Mouse (Mus musculus) heart, postnatal 36 days (tissue): Measurements from ENCODE around the gene Lrch1. TPM values are rescaled to one million over a fixed set of nuclear protein-coding genes. Genes with fewer than 3 reads are reported as not detected.

ENCODE experiments used
- DNase-seq, 2 experiments: peaks; one replicate each; pipeline ENCODE4 v3.0.0; 2021 to 2022
- intact Hi-C: fragments of 180-260 bp; cut with DNase I; formaldehyde crosslinking; loops from one replicate; pipeline ENCODE4 v1.15.1; 2025
- total RNA-seq, 2 experiments: library from RNA; stranded (reverse); gene quantifications; 2 replicates each; pipeline ENCODE4 v1.2.3; 2021

Lrch1 gene
- total RNA-seq, 2 experiments from 2014 or later: 16.2 to 17.5 TPM

DNA sequence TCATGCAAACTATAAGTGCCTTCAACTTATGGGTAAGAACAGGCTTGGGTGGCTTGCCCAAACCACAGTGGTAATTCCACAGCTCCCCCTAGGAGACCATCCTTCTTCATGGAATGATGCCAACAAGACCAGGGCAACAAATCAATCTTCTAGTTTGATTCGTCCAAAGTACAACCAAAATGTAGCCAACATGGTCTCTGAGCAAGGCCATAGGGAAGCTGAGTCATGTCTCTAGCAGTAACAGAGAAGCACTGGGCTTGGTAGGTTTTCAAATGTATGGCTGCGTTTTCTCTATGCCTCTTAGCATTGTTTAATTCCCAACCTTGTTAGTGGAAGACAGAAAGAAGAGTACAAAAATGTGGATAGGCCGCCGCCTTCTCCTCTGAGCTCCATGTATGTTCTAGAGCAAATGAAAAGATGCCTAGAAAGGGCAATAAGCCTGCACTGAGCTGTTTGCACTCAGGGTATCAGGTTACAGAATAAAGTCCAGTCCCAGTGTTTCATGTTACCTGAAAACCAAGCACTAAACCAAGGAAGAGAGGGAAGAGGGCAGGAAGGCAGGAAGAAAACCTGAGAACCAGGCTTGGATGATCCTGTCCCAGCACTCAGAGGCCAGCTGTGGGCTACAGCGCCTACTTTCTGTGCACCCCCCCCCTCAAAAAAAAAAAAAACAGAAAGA lies 82.7 kb downstream of the Lrch1 start:
- no peak for DNase-seq
- intact Hi-C loops: loop anchor here (5.0 kb wide), 1 partner anchor 37 kb away; no protein-coding TSS in a partner anchor

DNA sequence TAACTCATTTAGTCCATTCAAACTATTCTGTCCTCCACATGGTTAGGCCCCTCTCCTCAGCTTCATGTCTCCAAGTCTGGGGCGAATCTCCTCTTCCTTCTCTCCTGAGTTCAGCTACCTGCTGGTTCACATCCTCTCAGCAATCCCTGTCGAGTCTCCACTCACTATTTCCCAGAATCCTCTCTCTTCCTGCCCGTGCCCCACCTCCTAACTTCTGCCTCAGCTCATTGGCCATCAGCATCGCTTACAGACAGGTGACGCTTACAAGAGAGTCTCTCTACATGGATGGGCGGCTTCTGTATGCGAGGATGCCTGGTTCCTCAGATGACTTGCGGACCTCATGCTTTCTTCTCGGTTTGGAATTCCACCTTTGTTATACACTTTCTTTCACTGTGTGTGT lies 86.2 kb downstream of the Lrch1 start:
- intact Hi-C loops: no loop called here

DNA sequence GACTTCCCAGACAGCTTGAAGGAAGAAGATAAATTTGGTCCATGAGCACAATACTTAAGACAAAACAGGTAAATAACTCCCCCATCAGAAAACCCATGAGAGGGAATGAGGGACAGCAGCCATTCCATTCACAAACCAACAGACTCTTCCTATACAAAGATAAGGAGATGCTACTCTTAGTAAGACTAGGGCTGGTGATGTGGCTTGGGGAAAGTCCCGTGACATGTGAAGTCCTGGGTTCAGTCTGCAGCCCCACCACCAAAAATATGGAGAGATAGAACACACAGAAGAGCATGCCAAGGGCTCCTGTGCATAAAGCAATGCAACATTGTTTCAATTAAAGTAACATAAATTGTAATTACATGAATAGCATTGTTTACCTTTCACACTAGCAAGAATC lies 88.5 kb downstream of the Lrch1 start:
- intact Hi-C loops: no loop called here
- no peak for DNase-seq

More for the DNA sequence above, 86.2 kb downstream of the Lrch1 start:
- DNase-seq: no peak

DNA sequence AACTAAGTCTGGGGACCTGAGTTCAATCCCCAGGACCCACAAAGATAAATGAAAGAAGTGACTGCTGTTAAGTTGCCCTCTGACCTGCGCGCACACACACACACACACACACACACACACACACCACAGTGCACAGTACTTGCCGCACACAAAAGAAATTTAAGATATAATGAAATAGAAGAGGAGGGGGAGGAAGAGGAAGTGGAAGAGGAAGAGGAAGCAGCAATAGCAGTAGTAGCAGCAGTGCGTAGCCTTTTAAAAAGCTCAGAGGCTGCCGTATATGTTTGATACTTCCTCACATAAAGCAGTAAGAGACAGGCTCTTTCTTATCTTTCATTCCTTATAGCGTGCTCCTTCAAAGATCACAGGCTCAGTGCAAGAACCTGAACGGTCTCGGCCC lies 92.2 kb downstream of the Lrch1 start:
- DNase-seq: no peak
- intact Hi-C loops: no loop called here

DNA sequence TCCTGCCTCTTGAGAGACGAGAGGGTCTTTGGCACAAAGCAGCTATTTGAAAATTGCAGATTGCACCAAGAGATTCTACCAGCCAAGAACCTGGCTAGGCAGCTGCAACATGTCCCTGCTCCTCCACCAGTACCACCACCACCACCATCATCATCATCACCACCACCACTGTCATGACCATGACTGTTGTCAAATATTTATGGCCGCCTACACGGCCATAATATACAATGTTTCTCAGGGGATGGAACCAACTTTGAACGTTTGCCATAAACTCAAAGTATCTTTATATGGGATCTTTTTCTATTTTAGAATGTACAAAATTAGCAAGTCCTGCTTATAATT lies 93.9 kb downstream of the Lrch1 start:
- intact Hi-C loops: loop anchor here (5.0 kb wide), 1 partner anchor 94 kb away; the partner anchor contains the start of gene Lrch1
- no peak for DNase-seq

DNA sequence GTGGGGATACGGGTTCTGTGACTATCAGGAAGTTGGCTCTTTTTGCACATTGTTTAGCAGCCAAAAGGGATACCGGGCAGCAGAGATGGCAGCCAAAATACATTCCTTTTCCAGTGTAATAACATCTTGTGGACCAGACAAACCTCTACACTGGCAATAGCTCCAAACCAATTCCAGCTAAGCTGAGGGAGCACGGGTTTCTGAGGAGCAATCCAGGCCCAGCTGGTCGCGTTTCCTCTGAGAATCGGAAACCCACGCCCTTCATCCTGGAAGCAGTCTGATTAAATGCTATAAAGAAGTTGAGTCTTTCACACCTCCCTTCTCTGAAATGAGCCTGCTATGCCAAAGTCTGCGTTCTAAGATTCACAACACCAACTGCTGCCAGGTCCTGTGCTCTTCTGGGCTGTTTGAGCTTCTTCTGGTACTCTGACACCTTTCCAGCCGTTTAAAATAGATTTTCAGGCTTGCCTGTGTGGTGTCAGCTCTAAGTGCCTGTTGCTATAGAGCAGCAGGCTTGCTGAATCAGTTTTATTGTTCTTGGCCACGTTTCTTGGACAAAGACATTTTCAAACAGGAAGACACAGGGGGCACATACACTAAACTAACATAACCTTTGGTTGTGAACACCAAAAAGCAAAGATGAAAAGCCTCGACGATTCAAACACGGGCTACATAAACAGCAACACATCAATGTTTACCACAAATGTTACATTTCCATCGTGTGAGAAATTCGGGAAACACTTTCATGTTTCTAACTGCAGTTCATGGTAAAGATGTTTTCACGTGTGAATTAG lies 94.5 kb downstream of the Lrch1 start:
- intact Hi-C loops: loop anchor here (5.0 kb wide), 1 partner anchor 94 kb away; the partner anchor contains the start of gene Lrch1
- DNase-seq: peak in 1 of 2 experiments; percentile 46

DNA sequence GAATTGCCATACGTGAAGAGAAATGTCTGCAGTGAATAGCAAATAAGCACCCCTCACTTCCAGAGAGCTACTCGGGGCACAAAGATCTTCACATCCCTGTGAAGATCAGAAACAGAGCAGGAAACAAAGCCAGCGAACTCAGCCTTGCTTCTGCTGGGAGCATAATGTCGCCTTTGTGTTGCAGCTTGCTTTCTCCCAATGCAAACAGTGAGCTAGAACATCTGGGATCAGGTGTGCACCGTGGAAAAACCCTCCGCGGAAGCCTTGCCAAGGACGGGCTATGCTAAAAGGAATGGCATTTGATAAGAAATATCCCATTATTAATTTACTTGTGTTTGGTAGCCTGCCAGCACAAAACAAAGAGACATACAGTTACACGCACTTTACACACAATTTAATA lies 95.8 kb downstream of the Lrch1 start:
- intact Hi-C loops: loop anchor here (5.0 kb wide), 1 partner anchor 95 kb away; the partner anchor contains the start of gene Lrch1

DNA sequence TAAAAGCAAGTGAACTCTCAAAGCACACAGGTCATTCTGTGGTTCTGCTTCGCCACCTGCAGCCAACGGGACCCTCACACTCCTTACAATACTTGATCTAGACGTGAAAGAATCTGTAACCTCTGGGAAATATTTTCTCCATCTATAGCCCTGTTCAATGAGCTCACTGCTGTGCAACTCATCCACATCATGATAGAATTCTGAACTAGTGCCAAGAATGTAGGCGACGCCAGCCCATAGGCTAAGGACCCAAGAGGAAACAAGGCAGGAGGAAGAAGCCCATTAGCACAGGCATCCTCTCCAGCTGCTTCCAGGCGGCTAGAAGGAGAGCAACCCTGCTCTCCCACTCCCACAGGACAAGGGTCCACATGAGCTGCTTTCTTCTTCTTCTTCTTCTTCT lies 98.7 kb downstream of the Lrch1 start:
- intact Hi-C loops: loop anchor here (5.0 kb wide), 1 partner anchor 33 kb away; no protein-coding TSS in a partner anchor
- no peak for DNase-seq

More for the DNA sequence above, 95.8 kb downstream of the Lrch1 start:
- no peak for DNase-seq

DNA sequence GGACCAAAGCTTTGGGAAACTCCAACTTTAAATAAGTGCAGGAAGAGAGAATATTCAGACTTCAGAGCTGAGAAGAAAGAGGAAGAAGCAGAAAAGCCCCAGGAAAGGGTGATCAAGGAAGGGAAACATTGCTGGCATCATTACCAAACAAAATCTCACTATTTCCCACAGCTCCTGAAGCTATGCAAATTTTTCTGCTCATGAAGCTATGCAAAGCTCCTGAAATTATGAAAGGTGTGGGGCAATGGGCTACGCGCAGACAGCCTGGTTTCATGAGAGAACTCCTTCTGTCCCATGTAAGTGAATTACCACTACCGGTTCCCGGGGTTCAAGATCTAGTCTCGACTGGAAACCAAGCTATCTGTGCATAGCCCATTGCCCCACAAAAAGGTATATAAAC lies 99.5 kb downstream of the Lrch1 start:
- intact Hi-C loops: loop anchor here (5.0 kb wide), 1 partner anchor 34 kb away; no protein-coding TSS in a partner anchor
- no peak for DNase-seq

DNA sequence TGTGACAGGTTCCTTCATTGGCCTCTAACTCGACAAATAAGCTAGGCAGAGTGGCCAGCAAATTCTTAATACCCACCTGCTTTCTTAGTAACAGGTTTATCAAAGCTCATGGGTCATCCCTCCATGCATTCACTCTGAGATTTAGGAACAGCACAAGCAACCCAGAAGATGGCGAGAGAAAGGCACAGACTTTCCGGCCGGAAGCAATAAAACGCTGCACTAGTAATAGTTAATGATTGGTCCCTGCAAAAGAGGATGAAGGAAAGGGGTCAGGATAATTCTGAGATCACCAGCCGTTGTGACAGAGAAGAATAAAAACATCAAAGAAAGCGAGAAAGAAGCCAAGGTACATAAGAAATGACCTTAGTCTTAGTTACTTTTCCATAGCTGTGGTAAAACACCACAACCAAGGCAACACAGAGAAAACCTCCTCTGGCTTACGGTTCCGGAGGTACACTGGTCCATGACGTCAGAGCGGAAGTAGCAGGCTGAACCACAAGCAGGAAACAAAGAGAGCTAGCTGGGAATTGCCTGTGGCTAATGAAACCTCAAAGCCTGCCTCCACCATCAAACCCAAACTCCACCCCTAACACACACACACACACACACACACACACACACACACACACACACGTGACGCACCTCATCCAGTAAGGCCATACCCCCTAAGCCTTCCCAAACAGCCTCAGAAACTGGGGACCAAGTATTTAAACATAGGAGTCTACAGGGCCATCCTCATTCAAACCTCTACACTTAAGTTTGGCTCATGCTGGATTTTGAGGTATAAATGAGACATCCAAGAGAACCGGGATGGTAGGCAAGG lies 100.2 kb downstream of the Lrch1 start:
- intact Hi-C loops: loop anchor here (5.0 kb wide), 1 partner anchor 35 kb away; no protein-coding TSS in a partner anchor
- no peak for DNase-seq

DNA sequence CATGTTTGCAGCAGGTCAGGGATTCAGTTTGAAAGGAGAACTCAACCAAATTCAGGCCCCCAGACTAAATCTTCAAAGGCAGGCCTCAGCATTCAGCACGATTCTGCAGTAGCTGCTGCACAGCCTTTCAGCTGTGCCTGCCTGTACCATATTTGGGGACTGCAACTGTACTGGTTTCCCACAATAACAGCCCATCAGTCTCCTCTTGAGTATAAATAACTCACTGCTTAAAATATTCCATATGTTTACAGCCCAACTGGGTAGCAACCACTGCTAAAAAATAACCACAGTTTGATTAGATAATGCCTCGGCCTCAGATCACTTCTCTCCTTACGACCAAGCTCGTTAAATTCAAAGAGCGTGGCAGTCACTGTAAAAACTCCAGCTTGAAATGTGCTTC lies 101.0 kb downstream of the Lrch1 start:
- intact Hi-C loops: loop anchor here (5.0 kb wide), 1 partner anchor 36 kb away; no protein-coding TSS in a partner anchor
- no peak for DNase-seq

DNA sequence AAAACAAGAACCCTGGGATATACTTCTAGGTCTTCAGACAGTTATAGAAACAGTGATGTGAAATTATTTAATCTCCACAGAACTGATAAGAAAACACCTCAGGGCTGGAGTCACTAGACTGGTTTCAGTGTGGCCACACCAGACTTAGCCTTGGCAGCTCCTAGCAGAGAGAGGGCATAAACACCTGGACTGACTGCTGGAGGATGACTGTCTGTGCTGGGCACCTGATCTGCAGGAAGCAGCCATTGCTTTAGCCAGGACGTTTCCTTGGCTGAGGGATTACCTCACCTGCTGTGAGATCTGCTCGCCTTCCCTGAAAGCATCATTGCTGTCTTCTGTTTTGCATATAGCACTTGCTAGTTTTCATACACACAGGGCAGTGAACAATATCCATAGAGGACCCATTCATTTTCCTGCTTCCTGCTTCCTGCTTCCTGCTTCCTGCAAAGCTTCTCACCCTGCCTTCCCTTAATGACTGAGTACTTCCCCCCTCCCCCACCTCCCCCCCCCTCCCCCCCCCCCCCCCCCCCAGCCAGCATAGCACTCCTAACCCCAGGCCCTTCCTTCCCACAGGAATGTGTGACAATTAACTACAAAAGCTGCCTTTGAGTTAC lies 101.9 kb downstream of the Lrch1 start:
- intact Hi-C loops: loop anchor here (5.0 kb wide), 1 partner anchor 37 kb away; no protein-coding TSS in a partner anchor
- DNase-seq: no peak

DNA sequence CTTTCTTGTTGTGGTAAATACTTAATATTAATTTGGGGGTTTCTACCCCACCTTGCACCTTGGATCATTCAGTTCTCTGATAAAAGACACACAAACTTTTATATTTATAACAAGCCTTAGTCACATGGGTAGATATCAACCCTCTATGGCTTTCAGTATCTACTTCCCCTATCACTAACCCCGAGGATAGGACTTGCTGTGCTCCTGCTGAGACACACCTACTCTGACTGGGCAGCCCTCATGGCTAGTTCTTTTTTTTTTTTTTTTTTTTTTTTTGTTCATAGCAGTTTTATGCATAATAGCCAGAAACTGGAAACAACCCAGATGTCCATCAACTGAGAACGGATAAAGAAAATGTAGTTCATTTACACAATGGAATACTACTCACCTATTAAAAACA lies 106.0 kb downstream of the Lrch1 start:
- no peak for DNase-seq
- intact Hi-C loops: no loop called here

DNA sequence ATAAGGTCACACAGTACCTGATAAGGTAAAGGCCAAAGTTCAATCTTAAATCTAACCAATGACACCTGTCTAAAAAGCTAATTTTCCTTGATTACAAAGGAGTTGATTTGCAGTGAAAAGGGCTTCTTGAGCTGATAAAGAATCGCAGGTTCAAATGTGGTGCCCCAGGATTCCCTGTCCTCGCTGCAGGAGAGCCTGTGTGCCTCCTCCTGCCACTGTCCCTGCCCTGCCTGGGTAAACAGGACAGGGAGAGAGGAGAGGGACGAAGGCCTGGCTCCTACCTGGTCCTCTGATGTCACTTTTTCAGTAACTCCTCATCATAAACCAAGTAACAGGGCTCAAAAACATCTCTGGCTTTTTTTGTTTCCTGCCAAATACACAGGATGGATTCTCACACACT lies 106.4 kb downstream of the Lrch1 start:
- DNase-seq: no peak
- intact Hi-C loops: no loop called here

DNA sequence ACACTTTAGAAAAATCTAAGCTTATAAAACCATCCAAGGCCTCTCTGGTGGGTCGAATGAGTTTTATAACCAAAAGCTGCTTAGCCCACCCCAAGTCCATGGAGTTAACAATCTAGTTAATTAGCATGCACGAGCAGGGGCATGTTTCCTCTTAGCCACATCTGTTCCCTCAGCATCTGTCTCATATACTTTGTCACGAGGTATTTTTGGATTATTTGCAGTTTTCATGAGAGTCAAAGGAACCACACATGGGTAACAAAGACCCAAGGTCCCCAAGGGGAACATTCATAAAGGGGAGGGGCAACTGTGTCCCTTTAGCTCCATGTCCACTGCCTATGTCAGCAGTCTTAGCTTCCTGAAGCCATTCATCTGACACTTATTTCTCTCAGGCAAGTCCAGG lies 106.9 kb downstream of the Lrch1 start:
- intact Hi-C loops: no loop called here
- no peak for DNase-seq

DNA sequence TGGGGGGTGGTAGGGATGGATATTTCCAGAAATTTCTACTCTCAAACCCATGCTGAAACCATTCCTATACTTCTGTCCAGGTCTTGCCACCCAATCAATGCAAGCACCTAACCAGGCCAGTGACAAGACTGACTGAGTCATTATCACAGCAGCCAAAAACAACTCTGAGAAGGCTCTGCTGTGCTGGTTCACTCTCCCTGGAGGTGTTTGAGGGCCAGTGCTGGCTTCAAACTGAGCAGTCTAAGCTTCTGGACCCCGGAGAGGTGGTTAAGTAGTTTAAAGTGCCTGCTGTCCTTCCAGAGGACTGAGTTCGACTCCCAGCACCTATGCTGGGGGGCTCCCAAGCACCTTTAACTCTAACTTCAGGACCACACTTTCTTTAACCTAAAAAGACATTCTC lies 107.3 kb downstream of the Lrch1 start:
- no peak for DNase-seq
- intact Hi-C loops: no loop called here

DNA sequence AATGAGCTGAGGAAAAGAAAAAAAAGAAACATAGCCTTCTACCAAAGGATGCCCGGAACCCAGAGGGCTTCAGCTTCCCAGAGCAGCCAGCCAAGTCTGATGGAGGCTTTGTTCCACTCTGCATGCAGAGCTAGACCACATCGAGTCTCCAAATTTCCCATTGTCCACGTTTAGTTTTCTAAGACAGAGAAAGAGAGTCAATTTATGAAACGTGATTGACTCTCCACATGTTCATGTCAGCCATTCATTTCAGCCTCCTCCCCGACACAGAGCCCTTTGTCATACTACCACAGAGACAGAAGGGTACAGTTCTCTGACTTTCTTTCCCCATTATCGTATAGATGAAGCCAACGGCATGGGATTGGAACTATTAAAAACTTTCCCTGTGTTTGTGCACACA lies 108.9 kb downstream of the Lrch1 start:
- intact Hi-C loops: no loop called here
- DNase-seq: no peak

DNA sequence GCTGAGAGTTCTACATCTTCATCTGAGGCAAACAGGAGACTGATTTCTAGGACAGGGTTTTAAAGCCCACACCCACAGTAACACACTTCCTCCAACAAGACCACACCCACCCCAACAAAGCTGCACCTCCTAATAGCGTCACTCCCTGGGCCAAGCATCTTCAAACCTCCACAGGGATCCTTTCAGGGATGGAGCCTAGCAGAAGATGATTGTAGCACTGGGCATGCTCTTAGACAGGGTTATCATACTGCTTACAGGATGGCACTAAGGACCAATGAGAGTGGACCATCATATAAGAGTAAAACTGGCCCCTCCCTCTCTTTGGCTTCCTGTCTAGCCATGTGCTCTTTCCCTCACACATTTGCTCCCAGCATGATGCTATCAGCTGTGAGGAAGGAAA lies 112.7 kb downstream of the Lrch1 start:
- intact Hi-C loops: no loop called here
- no peak for DNase-seq

DNA sequence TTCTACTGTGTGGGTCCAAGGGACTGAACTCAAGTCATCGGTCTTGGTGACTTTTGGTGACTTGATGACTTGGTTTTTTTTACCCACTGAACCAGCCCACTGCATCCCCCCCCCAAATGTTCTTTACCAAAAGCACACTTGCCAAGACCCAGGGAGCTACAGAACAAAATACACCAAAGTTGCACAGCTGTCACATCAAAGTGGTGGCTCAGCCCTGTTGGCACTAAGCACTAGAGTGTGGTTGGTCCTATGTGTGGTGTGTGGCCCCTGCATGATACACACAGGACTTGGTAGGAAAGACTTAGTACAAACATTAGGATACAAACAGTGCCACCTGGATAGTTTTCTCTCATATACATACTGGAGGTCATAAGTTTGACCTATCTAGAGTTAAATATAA lies 113.5 kb downstream of the Lrch1 start:
- no peak for DNase-seq
- intact Hi-C loops: no loop called here

DNA sequence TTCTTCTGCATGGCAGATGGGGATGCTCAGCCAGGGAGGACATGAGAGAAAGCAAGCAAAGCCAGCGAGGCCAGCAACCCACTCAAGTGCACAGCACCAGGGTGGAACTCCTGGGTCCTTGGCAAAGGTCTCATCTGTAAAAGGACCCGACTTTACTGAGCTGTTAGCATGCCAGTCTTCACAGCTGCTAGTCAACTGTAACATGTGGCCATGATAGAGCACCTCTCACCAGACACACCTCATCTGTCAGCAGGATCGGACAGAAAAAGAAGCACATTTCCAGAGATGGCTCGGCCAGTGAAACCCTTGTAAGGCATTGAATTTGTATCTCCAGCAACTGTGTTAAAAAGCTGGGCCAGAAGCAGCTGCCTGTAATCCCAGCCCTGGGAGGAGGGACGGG lies 116.0 kb downstream of the Lrch1 start:
- no peak for DNase-seq
- intact Hi-C loops: no loop called here
